Mouse (Mus musculus): ENCODE measurements around the gene Nr4a1.

The Nr4a1 gene

GRCm38 (mm10) chr15:101233641-101234275 is 20.3 kb upstream of the Nr4a1 start:
- no peak for DNase-seq

- no peak for DNase-seq
Observed at GRCm38 (mm10) chr15:101234611-101235341, 19.3 kb upstream of the Nr4a1 start.

- no peak for DNase-seq
Observed at GRCm38 (mm10) chr15:101235342-101235698, 18.7 kb upstream of the Nr4a1 start.

- DNase-seq = no peak
Observed at GRCm38 (mm10) chr15:101235728-101236327, 18.2 kb upstream of the Nr4a1 start.

GRCm38 (mm10) chr15:101236878-101237277 is 17.2 kb upstream of the Nr4a1 start:
- DNase-seq = peak; percentile 47

GRCm38 (mm10) chr15:101238885-101239511 is 15.1 kb upstream of the Nr4a1 start:
- peak; percentile 68 for DNase-seq

- peak; percentile 51 for DNase-seq
Observed at GRCm38 (mm10) chr15:101239821-101240220, 14.2 kb upstream of the Nr4a1 start.

GRCm38 (mm10) chr15:101240799-101241204 is 13.3 kb upstream of the Nr4a1 start:
- peak; percentile 84 for DNase-seq

- no peak for DNase-seq
Observed at GRCm38 (mm10) chr15:101241236-101241635, 12.8 kb upstream of the Nr4a1 start.

- DNase-seq = peak; percentile 36
Observed at GRCm38 (mm10) chr15:101241853-101242252, 12.2 kb upstream of the Nr4a1 start.

- DNase-seq = peak; percentile 90
Observed at GRCm38 (mm10) chr15:101242645-101243044, 11.4 kb upstream of the Nr4a1 start.

GRCm38 (mm10) chr15:101244012-101244411 is 10.1 kb upstream of the Nr4a1 start:
- DNase-seq = peak; percentile 36

- peak; percentile 97 for DNase-seq
Observed at GRCm38 (mm10) chr15:101246231-101247154, 7.6 kb upstream of the Nr4a1 start.

- DNase-seq = peak; percentile 61
Observed at GRCm38 (mm10) chr15:101247155-101247498, 6.9 kb upstream of the Nr4a1 start.

GRCm38 (mm10) chr15:101248029-101248710 is 5.9 kb upstream of the Nr4a1 start:
- DNase-seq = peak; percentile 39

- DNase-seq = no peak
Observed at GRCm38 (mm10) chr15:101250220-101250800, 3.8 kb upstream of the Nr4a1 start.

- no peak for DNase-seq
Observed at GRCm38 (mm10) chr15:101251930-101252329, 2.1 kb upstream of the Nr4a1 start.

- no peak for DNase-seq
Observed at GRCm38 (mm10) chr15:101252614-101253013, 1.5 kb upstream of the Nr4a1 start.

GRCm38 (mm10) chr15:101253563-101253885 is 545 bp upstream of the Nr4a1 start:
- DNase-seq = no peak

GRCm38 (mm10) chr15:101255842-101256462 is 1.9 kb downstream of the Nr4a1 start:
- DNase-seq = no peak
